Mouse (Mus musculus): Measurements from ENCODE around the gene Irgm1. TPM values are rescaled to one million over a fixed set of nuclear protein-coding genes. Genes with fewer than 3 reads are reported as not detected.

The Irgm1 gene
- total RNA-seq, 2 experiments from 2014 or later, result 7.0 to 7.7 TPM

DNA sequence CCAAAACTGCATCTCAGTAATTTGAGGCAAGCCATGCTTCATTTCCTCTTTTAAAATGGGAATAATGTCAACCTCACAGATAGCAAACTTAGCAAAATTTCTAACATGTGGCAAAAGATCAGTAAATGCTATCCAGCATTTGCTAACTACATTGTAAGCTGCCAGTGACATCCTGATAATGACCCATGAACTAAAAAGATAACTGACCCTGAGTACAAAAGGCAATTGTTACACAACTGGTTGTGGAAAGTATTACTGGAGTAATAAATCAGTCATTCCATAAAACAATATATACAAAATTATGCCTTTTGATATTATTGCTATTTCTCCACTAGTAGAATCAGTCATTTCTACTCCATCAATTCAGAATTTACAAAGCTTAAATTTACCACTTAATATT lies 57.7 kb downstream of the Irgm1 start:
- no peak for DNase-seq (ENCODE audit: low spot score in 2 of 2)

Other genes with a start within 250 kb of the Irgm1 start
- 100 to 1,000 TPM; 233 to 240 TPM for gene Rack1, start 71.4 kb downstream of the Irgm1 start, total RNA-seq (2021)
- 10 to 100 TPM; 57.1 to 60.2 TPM for gene Trim41, start 54.3 kb downstream of the Irgm1 start, total RNA-seq (2021)
- 1 to 10 TPM; 2.3 to 3.7 TPM for gene Trim7, start 45.5 kb downstream of the Irgm1 start, total RNA-seq (2021)
- 1 to 10 TPM; 1.7 to 3.0 TPM for gene Gm12184, start 45.0 kb downstream of the Irgm1 start, total RNA-seq (2021)
- gene Gm5431, start 30.5 kb upstream of the Irgm1 start, total RNA-seq (2021), result under 1 TPM in 1 of 2 experiments, not detected in 1; 0.49 TPM
- 1 to 10 TPM; 1.9 to 2.8 TPM for gene Psme2b, start 74.5 kb upstream of the Irgm1 start, total RNA-seq (2021)
- not detected for gene Olfr56, start 107.2 kb upstream of the Irgm1 start, total RNA-seq (2021)
- gene 9930111J21Rik1, start 107.7 kb upstream of the Irgm1 start, total RNA-seq (2021), result 1 to 10 TPM in 1 of 2 experiments, under 1 TPM in 1; 0.91 to 1.5 TPM
- gene Gm12185, start 120.5 kb upstream of the Irgm1 start, total RNA-seq (2021), result under 1 TPM; 0.16 to 0.37 TPM
- under 1 TPM in 1 of 2 experiments, not detected in 1; 0.81 TPM for gene Tgtp1, start 122.5 kb upstream of the Irgm1 start, total RNA-seq (2021)
- gene 9930111J21Rik2, start 179.6 kb upstream of the Irgm1 start, total RNA-seq (2021), result 1 to 10 TPM in 1 of 2 experiments, under 1 TPM in 1; 0.94 to 1.6 TPM
- gene Tgtp2, start 192.5 kb upstream of the Irgm1 start, total RNA-seq (2021), result under 1 TPM; 0.47 to 0.65 TPM
- 1 to 10 TPM; 1.0 to 1.4 TPM for gene Ifi47, start 204.9 kb upstream of the Irgm1 start, total RNA-seq (2021)
- not detected for gene Olfr1396, start 243.2 kb upstream of the Irgm1 start, total RNA-seq (2021)